Mouse (Mus musculus) lung, embryonic 15.5 days (tissue): ENCODE measurements around the gene Clic6. TPM values are rescaled to one million over a fixed set of nuclear protein-coding genes. Genes with fewer than 3 reads are reported as not detected.

Experiments
- ATAC-seq: fragments of 200-750 bp; cut with Nextera tagmentation; 2 replicates; pipeline ENCODE4 v1.8.0; 2017; ENCODE audit warnings: moderate number of reproducible peaks, borderline replicate concordance; ENCODE audit not compliant: low FRiP score, low TSS enrichment; ENCODE audit errors: extremely low read depth
- H3K27ac ChIP-seq: fragments of 300-500 bp; sonication (generic); 2 replicates; pipeline ENCODE4 v1.5.1; 2015; ENCODE audit warnings: moderate library complexity, mild to moderate bottlenecking, inconsistent platforms
- H3K27me3 ChIP-seq: fragments of 300-500 bp; sonication (generic); 2 replicates; pipeline ENCODE4 v1.6.1; 2015; ENCODE audit warnings: inconsistent platforms
- H3K36me3 ChIP-seq: fragments of 300-500 bp; sonication (generic); 2 replicates; pipeline ENCODE4 v1.6.1; 2015; ENCODE audit warnings: inconsistent platforms
- H3K4me1 ChIP-seq: fragments of 300-500 bp; sonication (generic); 2 replicates; pipeline ENCODE4 v1.6.1; 2015; ENCODE audit warnings: inconsistent platforms
- H3K4me2 ChIP-seq: fragments of 300-500 bp; sonication (generic); 2 replicates; pipeline ENCODE4 v1.6.1; 2015; ENCODE audit warnings: inconsistent platforms, mild to moderate bottlenecking, moderate library complexity
- H3K4me3 ChIP-seq: fragments of 300-500 bp; sonication (generic); 2 replicates; pipeline ENCODE4 v1.5.1; 2015; ENCODE audit warnings: mild to moderate bottlenecking, inconsistent platforms
- H3K9ac ChIP-seq: fragments of 300-500 bp; sonication (generic); 2 replicates; pipeline ENCODE4 v1.6.1; 2015; ENCODE audit warnings: inconsistent platforms
- H3K9me3 ChIP-seq: fragments of 300-500 bp; sonication (generic); 2 replicates; pipeline ENCODE4 v1.6.1; 2016; ENCODE audit warnings: inconsistent platforms
- WGBS: fragments of 180-500 bp; shearing (Covaris S2); methylation state at CpG from one replicate; pipeline ENCODE4 v1.1.7; 2015; 5-methylcytosine and 5-hydroxymethylcytosine counted together
- polyA plus RNA-seq: library from polyadenylated mRNA; unstranded; fragments of >200 nt; fragmentation: Nextera tagmentation; extraction: Ambion mirVana; gene quantifications from 2 replicates; pipeline ENCODE4 v1.2.1, GENCODE M21; 2015

The Clic6 gene
- polyA plus RNA-seq, 1 experiment from 2014 or later, result 22.1 TPM

- H3K27ac ChIP-seq, result no peak overlapping the region
- WGBS, result 63% methylated on average over 18 of the region's 18 CpGs
- H3K9me3 ChIP-seq, result no peaks in the 10 kb centered on the region
- peaks cover 31% of the 10 kb centered on the region for H3K4me1 ChIP-seq
- no peak overlapping the region for H3K4me2 ChIP-seq
- no peaks in the 10 kb centered on the region for H3K36me3 ChIP-seq
- no peak overlapping the region for H3K9ac ChIP-seq
- no peak for ATAC-seq
- no peak overlapping the region for H3K4me3 ChIP-seq
- no peaks in the 10 kb centered on the region for H3K27me3 ChIP-seq
These were observed 31.0 kb upstream of the Clic6 start for GRCm38 (mm10) chr16:92454495-92454894.

GRCm38 (mm10) chr16:92455488-92455887, 30.0 kb upstream of the Clic6 start:
- H3K4me1 ChIP-seq, result peaks cover 27% of the 10 kb centered on the region
- H3K27me3 ChIP-seq, result no peaks in the 10 kb centered on the region
- WGBS, result 66% methylated on average over 8 of the region's 8 CpGs
- no peaks in the 10 kb centered on the region for H3K36me3 ChIP-seq
- H3K27ac ChIP-seq, result no peak overlapping the region
- no peak overlapping the region for H3K9ac ChIP-seq
- H3K4me3 ChIP-seq, result no peak overlapping the region
- H3K4me2 ChIP-seq, result no peak overlapping the region
- no peak for ATAC-seq
- no peaks in the 10 kb centered on the region for H3K9me3 ChIP-seq

- ATAC-seq, result no peak
- Histone ChIP-seq H3K4me3 (no peak overlapping the region), H3K4me2 (no peak overlapping the region), H3K9me3 (no peaks in the 10 kb centered on the region), H3K36me3 (no peaks in the 10 kb centered on the region), H3K4me1 (peaks cover 22% of the 10 kb centered on the region), H3K27ac (no peak overlapping the region), H3K9ac (no peak overlapping the region), H3K27me3 (no peaks in the 10 kb centered on the region)
- 84% methylated on average over 5 of the region's 5 CpGs for WGBS
These were observed 29.6 kb upstream of the Clic6 start for GRCm38 (mm10) chr16:92455969-92456368.

- Histone ChIP-seq H3K27ac (no peak overlapping the region), H3K36me3 (no peaks in the 10 kb centered on the region), H3K4me3 (no peak overlapping the region), H3K4me2 (no peak overlapping the region), H3K4me1 (peaks cover 11% of the 10 kb centered on the region; the same call in 1 of the 2 replicates), H3K9ac (no peak overlapping the region), H3K27me3 (no peaks in the 10 kb centered on the region), H3K9me3 (no peaks in the 10 kb centered on the region)
- peak; percentile 39; the same call in 1 of the 2 replicates for ATAC-seq
- WGBS, result 24% methylated on average over 7 of the region's 7 CpGs
These were observed 27.9 kb upstream of the Clic6 start for GRCm38 (mm10) chr16:92457594-92457993.

- no peak overlapping the region for H3K4me3 ChIP-seq
- no peaks in the 10 kb centered on the region for H3K27me3 ChIP-seq
- H3K9ac ChIP-seq, result no peak overlapping the region
- no peak overlapping the region for H3K4me2 ChIP-seq
- ATAC-seq, result no peak
- peaks cover 23% of the 10 kb centered on the region for H3K4me1 ChIP-seq
- WGBS, result 65% methylated on average over 6 of the region's 6 CpGs
- no peaks in the 10 kb centered on the region for H3K36me3 ChIP-seq
- H3K27ac ChIP-seq, result no peak overlapping the region
- no peaks in the 10 kb centered on the region for H3K9me3 ChIP-seq
These were observed 24.1 kb upstream of the Clic6 start for GRCm38 (mm10) chr16:92461412-92461811.

- Histone ChIP-seq H3K4me1 (peaks cover 25% of the 10 kb centered on the region), H3K9me3 (no peaks in the 10 kb centered on the region), H3K4me2 (peak overlapping the region; percentile 92), H3K27ac (peak overlapping the region; percentile 12; the same call in 1 of the 2 replicates), H3K9ac (0 out of 2 replicates have a peak overlapping the region, but pooled peaks have one; percentile 2), H3K4me3 (peak overlapping the region; percentile 97), H3K36me3 (no peaks in the 10 kb centered on the region), H3K27me3 (no peaks in the 10 kb centered on the region)
- ATAC-seq, result no peak
- 10% methylated on average over 14 of the region's 14 CpGs for WGBS
These were observed 21.1 kb upstream of the Clic6 start for GRCm38 (mm10) chr16:92464390-92464972.

GRCm38 (mm10) chr16:92465226-92465625, 20.3 kb upstream of the Clic6 start:
- 6% methylated on average over 10 of the region's 10 CpGs for WGBS
- Histone ChIP-seq H3K9me3 (no peaks in the 10 kb centered on the region), H3K4me2 (peak overlapping the region; percentile 92), H3K36me3 (no peaks in the 10 kb centered on the region), H3K27me3 (no peaks in the 10 kb centered on the region), H3K4me3 (peak overlapping the region; percentile 97), H3K4me1 (peaks cover 25% of the 10 kb centered on the region), H3K27ac (peak overlapping the region; percentile 53), H3K9ac (peak overlapping the region; percentile 84)
- ATAC-seq, result no peak

- peak; percentile 98 for ATAC-seq
- no peaks in the 10 kb centered on the region for H3K36me3 ChIP-seq
- WGBS, result under 1% methylated on average over 91 of the region's 94 CpGs
- H3K4me2 ChIP-seq, result peak overlapping the region; percentile 92
- H3K27ac ChIP-seq, result peak overlapping the region; percentile 53; the same call in 1 of the 2 replicates
- H3K4me3 ChIP-seq, result peak overlapping the region; percentile 97
- peaks cover 25% of the 10 kb centered on the region for H3K4me1 ChIP-seq
- H3K9me3 ChIP-seq, result no peaks in the 10 kb centered on the region
- H3K9ac ChIP-seq, result peak overlapping the region; percentile 84
- no peaks in the 10 kb centered on the region for H3K27me3 ChIP-seq
These were observed 19.7 kb upstream of the Clic6 start for GRCm38 (mm10) chr16:92465642-92466526.

- Histone ChIP-seq H3K27me3 (no peaks in the 10 kb centered on the region), H3K4me3 (no peak overlapping the region), H3K9me3 (no peaks in the 10 kb centered on the region), H3K4me1 (peaks cover 25% of the 10 kb centered on the region), H3K27ac (no peak overlapping the region), H3K9ac (no peak overlapping the region), H3K36me3 (no peaks in the 10 kb centered on the region), H3K4me2 (no peak overlapping the region)
- WGBS, result 75% methylated on average over 5 of the region's 5 CpGs
- no peak for ATAC-seq
These were observed 18.5 kb upstream of the Clic6 start for GRCm38 (mm10) chr16:92467041-92467440.

GRCm38 (mm10) chr16:92468459-92468858, 17.1 kb upstream of the Clic6 start:
- no peaks in the 10 kb centered on the region for H3K9me3 ChIP-seq
- no peaks in the 10 kb centered on the region for H3K27me3 ChIP-seq
- peaks cover 35% of the 10 kb centered on the region for H3K4me1 ChIP-seq
- no peak overlapping the region for H3K4me2 ChIP-seq
- no peak for ATAC-seq
- no peak overlapping the region for H3K9ac ChIP-seq
- 74% methylated on average over 14 of the region's 14 CpGs for WGBS
- H3K4me3 ChIP-seq, result no peak overlapping the region
- H3K36me3 ChIP-seq, result no peaks in the 10 kb centered on the region
- H3K27ac ChIP-seq, result no peak overlapping the region

GRCm38 (mm10) chr16:92470706-92471105, 14.8 kb upstream of the Clic6 start, which contains the start of gene Rcan1:
Rcan1 (minus strand) TSS chr16:92470867.
- ATAC-seq, result no peak
- H3K4me1 ChIP-seq, result peaks cover 19% of the 10 kb centered on the region

GRCm38 (mm10) chr16:92472898-92473297, 12.6 kb upstream of the Clic6 start:
- peaks cover 17% of the 10 kb centered on the region for H3K4me1 ChIP-seq
- no peak overlapping the region for H3K4me3 ChIP-seq
- H3K4me2 ChIP-seq, result no peak overlapping the region
- no peaks in the 10 kb centered on the region for H3K9me3 ChIP-seq
- H3K36me3 ChIP-seq, result no peaks in the 10 kb centered on the region
- 32% methylated on average over 3 of the region's 3 CpGs for WGBS
- no peaks in the 10 kb centered on the region for H3K27me3 ChIP-seq
- H3K9ac ChIP-seq, result no peak overlapping the region
- no peak overlapping the region for H3K27ac ChIP-seq
- ATAC-seq, result peak; percentile 78

More at GRCm38 (mm10) chr16:92470706-92471105, 14.8 kb upstream of the Clic6 start, which contains the start of gene Rcan1:
- Histone ChIP-seq H3K27ac (no peak within 1 kb of the TSS), H3K36me3 (no peaks in the 10 kb centered on the region), H3K27me3 (no peaks in the 10 kb centered on the region), H3K9me3 (no peaks in the 10 kb centered on the region), H3K9ac (no peak within 1 kb of the TSS), H3K4me2 (no peak within 1 kb of the TSS), H3K4me3 (no peak within 1 kb of the TSS)
- WGBS, result 70% methylated on average over 6 of the region's 6 CpGs
